Mouse (Mus musculus) kidney, embryonic 16.5 days (tissue): ENCODE measurements at regions not wholly inside any gene's neighbourhood (a gene's known extent, or its start where the extent isn't known, plus 50 kb on each side); places are given as distances from the start of the nearest gene placed in this dataset.

Source experiments
- ATAC-seq: fragments of 200-750 bp; cut with Nextera tagmentation; 2 replicates; pipeline ENCODE4 v1.8.0; 2017; ENCODE audit warnings: moderate TSS enrichment; ENCODE audit not compliant: low FRiP score, low TSS enrichment
- H3K27ac ChIP-seq: fragments of 300-500 bp; sonication (generic); 2 replicates; pipeline ENCODE4 v1.5.1; 2014; ENCODE audit warnings: low read length
- H3K27me3 ChIP-seq: fragments of 300-500 bp; sonication (generic); 2 replicates; pipeline ENCODE4 v1.6.1; 2014; ENCODE audit warnings: low read length, control low read depth, mixed read lengths; ENCODE audit not compliant: insufficient read depth
- H3K36me3 ChIP-seq: fragments of 300-500 bp; sonication (generic); 2 replicates; pipeline ENCODE4 v1.6.1; 2014; ENCODE audit warnings: low read length, control low read depth, mixed read lengths; ENCODE audit not compliant: insufficient read depth
- H3K4me1 ChIP-seq: fragments of 300-500 bp; sonication (generic); 2 replicates; pipeline ENCODE4 v1.6.1; 2014; ENCODE audit warnings: low read length, control low read depth, mixed read lengths; ENCODE audit not compliant: insufficient read depth
- H3K4me2 ChIP-seq: fragments of 300-500 bp; sonication (generic); replicated peaks from 2 replicates; pipeline ENCODE4 v1.6.1; 2014; ENCODE audit warnings: low read depth, low read length
- H3K4me3 ChIP-seq: fragments of 300-500 bp; sonication (generic); 2 replicates; pipeline ENCODE4 v1.5.1; 2014; ENCODE audit warnings: mild to moderate bottlenecking, low read length
- H3K9ac ChIP-seq: fragments of 300-500 bp; sonication (generic); replicated peaks from 2 replicates; pipeline ENCODE4 v1.6.1; 2014; ENCODE audit warnings: low read length
- H3K9me3 ChIP-seq: fragments of 300-500 bp; sonication (generic); 2 replicates; pipeline ENCODE4 v1.6.1; 2016; ENCODE audit warnings: low read length, control low read depth
- WGBS: fragments of 180-500 bp; shearing (Covaris S2); extraction: QIAGEN DNeasy Blood & Tissue Kit; methylation state at CpG from one replicate; pipeline ENCODE4 v1.1.7; 2014; 5-methylcytosine and 5-hydroxymethylcytosine counted together

- no peak overlapping the region for H3K9ac ChIP-seq
- H3K4me3 ChIP-seq: no peak overlapping the region
- H3K4me2 ChIP-seq: no peak overlapping the region
- WGBS: 42% methylated on average over 2 of the region's 2 CpGs
- H3K27ac ChIP-seq: no peak overlapping the region
- H3K9me3 ChIP-seq: no peaks in the 10 kb centered on the region
- peak; percentile 54; the same call in 1 of the 2 replicates for ATAC-seq
- H3K4me1 ChIP-seq: no peaks in the 10 kb centered on the region
- H3K36me3 ChIP-seq: no peaks in the 10 kb centered on the region
- no peaks in the 10 kb centered on the region for H3K27me3 ChIP-seq
Measured at GRCm38 (mm10) chr5:56943899-56944298, 773.9 kb upstream of the Pcdh7 start.

GRCm38 (mm10) chr5:56952799-56953498, 764.8 kb upstream of the Pcdh7 start:
- Histone ChIP-seq H3K36me3 (no peaks in the 10 kb centered on the region), H3K4me3 (no peak overlapping the region), H3K27me3 (no peaks in the 10 kb centered on the region), H3K4me1 (no peaks in the 10 kb centered on the region), H3K9ac (no peak overlapping the region), H3K4me2 (no peak overlapping the region), H3K27ac (no peak overlapping the region), H3K9me3 (no peaks in the 10 kb centered on the region)
- ATAC-seq: no peak
- WGBS: 66% methylated on average over 3 of the region's 3 CpGs
